Mouse (Mus musculus) lung, adult 18-20 months (tissue): ENCODE measurements around the gene Pigyl.
A peak's percentile ranks its signal among the peaks of the same experiment; 100 is the strongest.

ENCODE experiments used
- DNase-seq, 2 experiments: peaks; one replicate each; pipeline ENCODE4 v3.0.0; 2022; ENCODE audit warnings: mixed read lengths in 2 of 2

Pigyl gene

GRCm38 (mm10) chr9:22156497-22157245, at the start of gene Pigyl:
Pigyl (plus strand) TSS chr9:22156846.
- DNase-seq = peak; percentile 99

GRCm38 (mm10) chr9:22108194-22108593, 48.5 kb upstream of the Pigyl start:
- no peak for DNase-seq

DNA sequence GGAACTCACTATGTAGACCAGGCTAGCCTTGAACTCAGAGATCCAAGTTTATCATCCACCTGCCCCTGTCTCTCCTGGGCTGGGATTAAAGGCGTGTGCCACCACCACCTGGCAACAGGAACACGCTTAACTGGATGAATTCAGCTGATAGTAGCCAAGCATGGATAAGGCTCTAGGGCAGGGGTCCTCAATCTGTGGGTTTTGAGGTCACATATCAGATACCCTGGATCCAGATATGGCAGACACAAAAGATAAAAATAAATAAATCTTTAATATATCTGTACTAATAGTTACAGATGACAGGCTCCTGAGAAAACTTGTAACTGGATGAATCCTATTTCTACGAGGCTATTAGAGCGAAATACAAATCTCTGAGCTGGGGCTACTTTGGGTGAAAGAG, 41.0 kb upstream of the Pigyl start:
- DNase-seq = no peak

DNA sequence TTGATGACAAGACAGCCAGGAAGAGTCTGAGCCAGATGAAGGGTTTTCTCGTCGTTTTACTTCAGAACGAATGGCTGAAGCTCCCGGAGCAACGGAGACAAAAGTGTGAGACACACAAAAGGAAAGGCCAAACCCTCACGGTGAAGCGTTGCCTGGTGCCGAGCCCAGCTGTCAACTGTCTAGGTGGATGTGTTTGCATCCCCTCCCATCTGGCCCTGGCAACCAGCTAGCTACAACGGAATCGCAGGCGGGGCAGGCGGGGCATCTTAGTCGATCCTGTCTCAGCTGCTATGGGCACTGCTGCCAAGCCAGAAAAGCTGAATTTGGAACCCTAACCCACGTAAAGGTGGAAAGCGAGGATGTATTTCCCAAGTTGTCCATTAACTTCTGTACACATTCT, 40.6 kb upstream of the Pigyl start:
- peak; percentile 37 to 54 for DNase-seq

GRCm38 (mm10) chr9:22116740-22117426, 39.8 kb upstream of the Pigyl start, which contains the start of gene Elof1:
Elof1 (minus strand) TSS chr9:22117172.
- DNase-seq = peak; percentile 95 to 97

- DNase-seq = peak; percentile 50 to 67
Observed at GRCm38 (mm10) chr9:22117754-22118456, 38.7 kb upstream of the Pigyl start.

- DNase-seq = no peak
Observed at GRCm38 (mm10) chr9:22119543-22119942, 37.1 kb upstream of the Pigyl start.

GRCm38 (mm10) chr9:22121545-22121944, 35.1 kb upstream of the Pigyl start:
- no peak for DNase-seq

GRCm38 (mm10) chr9:22122005-22122404, 34.6 kb upstream of the Pigyl start:
- DNase-seq = no peak

GRCm38 (mm10) chr9:22123069-22123609, 33.5 kb upstream of the Pigyl start:
- DNase-seq = no peak

DNA sequence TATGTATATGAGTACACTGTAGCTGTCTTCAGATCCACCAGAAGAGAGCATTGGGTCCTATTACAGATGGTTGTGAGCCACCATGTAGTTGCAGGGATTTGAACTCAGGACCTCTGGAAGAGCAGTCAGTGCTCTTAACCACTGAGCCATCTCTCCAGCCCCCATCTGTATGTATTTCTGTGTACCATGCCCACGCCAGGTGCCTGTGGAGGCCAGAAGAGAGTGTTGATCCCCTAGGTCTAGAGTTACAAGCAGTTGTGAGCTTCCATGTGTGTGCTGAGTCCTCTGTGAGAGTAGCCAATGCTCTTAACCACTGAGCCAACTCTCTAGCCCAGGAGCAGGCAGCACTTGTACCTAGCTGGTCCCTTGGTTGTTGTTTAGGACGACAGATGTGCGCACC, 32.5 kb upstream of the Pigyl start:
- DNase-seq = no peak

GRCm38 (mm10) chr9:22125246-22126027, 31.2 kb upstream of the Pigyl start:
- DNase-seq = peak; percentile 48 to 55

DNA sequence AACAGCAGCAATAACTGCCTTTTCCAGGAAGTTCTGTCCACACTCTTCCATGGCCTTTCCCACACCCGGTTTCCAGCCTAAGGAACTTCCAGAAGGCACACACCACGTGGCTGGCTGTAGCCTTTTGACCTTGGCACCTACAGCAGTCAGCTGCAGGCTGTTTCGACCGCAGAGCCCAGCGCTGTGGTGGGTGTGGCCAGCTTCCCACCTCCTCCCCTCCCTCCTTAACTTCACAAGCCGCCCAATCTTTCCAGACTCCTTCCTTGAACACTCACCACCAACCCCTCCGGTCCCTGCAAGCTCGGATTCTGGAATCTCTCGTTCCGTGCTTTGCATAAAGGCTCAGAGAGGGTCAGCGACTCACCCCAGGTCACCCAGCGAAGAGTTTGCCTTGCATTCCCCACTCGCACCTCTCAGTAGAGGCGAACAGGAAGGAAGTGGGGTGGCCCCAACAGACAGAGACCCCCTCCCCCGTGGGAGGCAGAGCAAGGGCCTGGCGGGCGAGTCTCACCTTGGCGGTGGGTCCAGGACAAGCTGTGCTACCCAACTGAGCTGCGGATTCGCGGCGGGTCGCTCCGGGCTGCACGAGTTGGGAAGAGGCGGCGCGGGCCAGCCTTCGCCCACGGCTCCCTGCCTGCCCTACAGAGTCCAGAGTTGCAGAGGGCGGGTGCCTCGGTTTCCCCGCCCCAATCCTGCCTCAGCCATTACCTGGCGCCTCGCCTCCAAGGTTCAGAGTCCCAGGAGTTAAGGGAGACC, 25.2 kb upstream of the Pigyl start:
- DNase-seq = peak; percentile 77 to 78

GRCm38 (mm10) chr9:22132220-22132619, 24.4 kb upstream of the Pigyl start:
- no peak for DNase-seq

DNA sequence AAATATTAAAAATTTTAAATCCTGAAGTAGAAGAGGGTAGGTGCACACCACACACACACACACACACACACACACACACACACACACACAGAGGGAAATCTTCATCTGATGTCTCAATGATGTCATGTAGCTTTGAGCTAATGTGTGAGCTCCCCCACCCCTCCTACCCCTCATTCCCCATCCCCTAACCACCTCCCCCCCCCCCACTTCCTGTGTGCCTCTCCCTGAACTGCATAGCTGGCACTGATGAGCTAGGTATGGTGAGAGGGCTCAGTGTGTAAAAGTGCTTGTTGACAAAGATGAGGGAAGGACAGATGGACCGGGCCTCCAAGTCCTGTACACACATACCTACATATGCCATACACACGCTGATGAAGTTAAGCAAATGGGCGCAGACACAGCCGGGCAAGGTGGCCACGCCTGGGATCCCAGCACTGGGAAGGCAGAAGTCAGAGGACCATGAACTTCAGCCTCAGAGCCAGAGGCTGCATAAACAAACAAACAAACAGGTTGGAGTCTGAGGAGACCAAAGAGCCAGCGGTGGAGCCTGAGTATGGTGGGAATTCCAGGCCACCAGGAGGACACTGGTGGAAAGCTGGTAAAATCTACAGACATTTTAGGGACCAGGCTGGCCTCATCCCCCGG, 22.3 kb upstream of the Pigyl start:
- DNase-seq = no peak

DNA sequence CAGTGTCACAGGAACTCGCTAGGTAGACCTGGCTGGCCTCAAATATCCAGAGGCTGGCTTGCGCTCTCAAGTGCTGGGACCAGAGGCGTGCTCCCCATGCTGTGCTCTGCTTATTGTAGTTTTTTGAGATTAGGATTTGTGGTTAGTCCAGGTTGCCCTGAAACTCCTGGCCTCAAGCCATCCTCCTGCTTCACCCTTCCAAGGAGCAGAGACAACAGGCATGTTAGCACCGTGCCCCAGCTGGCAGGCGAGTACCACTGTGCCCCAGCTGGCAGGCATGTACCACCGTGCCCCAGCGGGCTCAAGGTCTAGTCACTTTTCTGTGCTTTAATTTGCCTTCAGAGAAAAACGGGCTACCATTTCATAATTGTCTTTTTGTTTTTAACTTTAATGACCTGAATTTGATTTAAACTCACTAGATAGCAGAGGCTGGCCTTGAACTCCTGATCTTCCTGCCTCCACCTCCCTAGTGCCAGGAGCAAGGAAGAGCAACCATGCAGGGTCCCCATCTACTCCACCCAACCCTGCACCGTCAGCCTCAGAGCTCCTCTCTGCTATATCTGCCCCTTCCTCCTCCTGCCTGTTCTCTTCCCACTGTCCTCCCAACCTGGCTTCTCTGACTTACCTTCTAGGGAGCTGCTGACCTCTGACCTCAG, 21.5 kb upstream of the Pigyl start:
- DNase-seq = no peak

DNA sequence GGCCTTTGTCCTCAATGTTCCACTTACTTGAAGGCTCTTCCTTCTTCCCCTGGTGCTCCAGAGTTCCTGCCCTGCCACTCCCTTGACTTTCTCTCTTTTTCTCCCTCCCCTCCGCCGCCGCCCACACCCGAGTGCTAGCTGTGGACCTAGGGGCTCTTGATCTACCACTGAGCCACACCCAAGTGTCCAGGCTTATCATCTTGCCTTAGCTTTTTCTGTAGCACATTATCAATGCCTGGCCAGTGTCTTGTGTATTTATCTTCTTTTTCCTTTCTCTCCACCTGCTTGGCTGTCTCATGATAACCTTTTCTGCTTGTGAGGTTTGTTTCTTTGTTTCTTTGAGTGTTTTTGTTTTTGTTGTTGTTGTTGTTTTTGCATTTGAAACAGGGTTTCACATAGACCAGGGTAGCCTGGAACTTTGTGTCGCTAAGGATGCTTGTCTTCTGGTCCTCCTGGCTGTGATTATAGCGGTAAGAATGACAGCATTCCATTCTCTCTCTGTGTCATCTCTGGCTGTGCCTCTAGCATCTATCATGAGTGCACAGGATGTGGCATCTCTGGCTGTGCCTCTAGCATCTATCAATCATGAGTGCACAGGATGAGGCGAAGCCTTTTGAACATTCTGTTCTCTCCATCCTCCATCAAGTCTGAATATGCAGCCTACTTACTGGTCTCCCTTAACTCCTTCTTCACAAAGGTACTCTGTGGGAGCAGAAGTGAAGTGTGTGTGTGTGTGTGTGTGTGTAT, 20.8 kb upstream of the Pigyl start, which contains the start of gene Acp5:
TSS of gene Acp5 (minus strand) at position 68 of the 747 bp plus-strand sequence.
- no peak for DNase-seq

GRCm38 (mm10) chr9:22136765-22137547, 19.7 kb upstream of the Pigyl start:
- no peak for DNase-seq

DNA sequence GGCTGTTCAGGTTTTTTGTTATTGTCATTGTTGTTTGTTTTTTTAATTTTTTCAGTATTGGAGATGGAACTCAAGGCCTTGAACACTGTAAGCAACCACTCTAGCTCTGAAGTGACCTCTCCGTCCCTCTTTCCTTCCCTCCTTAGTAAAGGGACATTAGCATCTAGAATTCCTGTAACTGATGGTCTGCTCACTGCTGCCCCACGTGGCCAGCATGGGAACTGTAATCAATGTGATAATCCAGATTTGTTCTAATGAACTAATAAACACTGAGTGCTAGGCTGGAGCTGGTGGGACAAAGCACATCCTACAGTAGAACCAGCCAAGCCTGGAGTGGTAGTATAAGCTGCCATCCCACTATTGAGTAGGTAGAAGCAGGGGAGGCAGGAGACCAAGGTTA, 18.2 kb upstream of the Pigyl start:
- DNase-seq = no peak
